Mouse (Mus musculus) erythroblast, embryonic 14.5 days (primary cell): ENCODE results near the gene Atp6v0b.

Experiments
- GATA1 ChIP-seq: IDR thresholded peaks from 2 replicates; pipeline ENCODE4 v1.6.1; 2012; ENCODE audit warnings: low read length, inconsistent platforms, mixed read lengths
- TAL1 ChIP-seq: IDR thresholded peaks from 3 replicates; pipeline ENCODE4 v1.6.1; 2012; ENCODE audit warnings: low read length, inconsistent platforms, mixed read lengths

DNA sequence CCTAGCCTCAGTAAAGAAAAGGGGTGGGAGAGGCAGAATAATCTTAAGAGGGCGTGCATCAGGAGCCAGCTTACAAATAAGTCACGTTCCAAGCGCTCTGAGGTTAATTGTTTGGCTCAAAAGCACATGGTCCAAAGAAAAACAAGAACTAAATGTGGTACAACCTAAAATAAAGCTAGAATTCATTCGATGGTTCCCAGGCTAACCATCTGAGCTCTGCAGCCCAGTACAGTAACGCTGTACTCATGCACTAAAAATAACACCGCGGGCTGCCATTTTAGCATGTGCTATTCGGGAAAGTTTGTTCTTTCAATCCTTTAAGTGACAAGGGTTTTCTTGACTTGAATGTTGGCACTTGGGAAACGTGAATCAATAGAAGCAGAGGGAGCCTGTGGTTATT is 26.6 kb downstream of the Atp6v0b start:
- TF ChIP-seq GATA1, result no peak
- no peak for TF ChIP-seq TAL1
